Comparison of ENCODE assay signal across 18 mouse cellular contexts in genomic region chr3:66535786-66536529, GRCm38 (mm10).
A peak's percentile ranks its signal among the peaks of the same experiment; 100 is the strongest.
DNase-seq lines count a peak whose midpoint lies in the region; ATAC-seq and TF ChIP-seq lines count a peak whose summit lies in the region.
"Had no signal": no experiment of that assay in that cellular context is flagged by ENCODE, and none has a peak within 500 bp of the region (broad histone marks: within the 10 kb centered on the region; RNA-seq: fewer than 3 reads in every experiment).

No protein-coding gene starts in this region.

- no peaks in the 10 kb centered on the region for H3K4me1 ChIP-seq in kidney, postnatal 0 days (replicated peaks; ENCODE audit: insufficient read depth, low read length)
- H3K4me1 ChIP-seq in midbrain, embryonic 12.5 days: peaks cover 29% of the 10 kb centered on the region
- H3K4me1 ChIP-seq: kidney, embryonic 15.5 days had no signal

- H3K4me2 ChIP-seq in kidney, postnatal 0 days (ENCODE audit: low read length): no peak overlapping the region
- H3K4me2 ChIP-seq in midbrain, embryonic 12.5 days (replicated peaks): no peak overlapping the region
- H3K4me2 ChIP-seq: hindbrain, embryonic 15.5 days; kidney, embryonic 15.5 days had no signal

- H3K9me3 ChIP-seq in kidney, postnatal 0 days (replicated peaks; ENCODE audit: low read length): no peaks in the 10 kb centered on the region
- H3K9me3 ChIP-seq in midbrain, embryonic 12.5 days: no peaks in the 10 kb centered on the region
- H3K9me3 ChIP-seq: hindbrain, embryonic 15.5 days; kidney, embryonic 15.5 days had no signal

- no peak overlapping the region for H3K4me3 ChIP-seq in kidney, postnatal 0 days (replicated peaks; ENCODE audit: low read depth, low read length)
- no peak overlapping the region for H3K4me3 ChIP-seq in midbrain, embryonic 12.5 days
- H3K4me3 ChIP-seq: hindbrain, embryonic 15.5 days; kidney, embryonic 15.5 days had no signal

- no peak for ATAC-seq in kidney, postnatal 0 days (replicated peaks; ENCODE audit: low FRiP score, low read depth)
- no peak for ATAC-seq in midbrain, embryonic 12.5 days (ENCODE audit: low FRiP score, low read depth)
- ATAC-seq: activated CD4-positive, CD25-positive, alpha-beta regulatory T cell, adult 4 months; intestine, postnatal 0 days; liver, postnatal 0 days had no signal

- H3K27me3 ChIP-seq in kidney, postnatal 0 days (ENCODE audit: insufficient read depth, low read length): no peaks in the 10 kb centered on the region
- H3K27me3 ChIP-seq in midbrain, embryonic 12.5 days: no peaks in the 10 kb centered on the region
- H3K27me3 ChIP-seq: hindbrain, embryonic 15.5 days; kidney, embryonic 15.5 days had no signal

- peak; percentile 9 for DNase-seq in embryo, embryonic 10.5 days (ENCODE audit: low spot score)
- DNase-seq in embryo, embryonic 10 days (ENCODE audit: low spot score): no peak
- peak; percentile 46 for DNase-seq in kidney, postnatal 0 days (ENCODE audit: low spot score)
- no peak for DNase-seq in kidney, postnatal 36 days
- DNase-seq in forelimb bud, embryonic 11.5 days (ENCODE audit: low read depth, low spot score): peak; percentile 64
- DNase-seq in spleen, adult 12 weeks (ENCODE audit: low spot score): no peak
- no peak for DNase-seq in adrenal gland, adult (ENCODE audit: inconsistent age in 2 of 2, low spot score in 1 of 2)
- DNase-seq: adrenal gland, postnatal 14 days; cerebellum, adult 11-12 months; cerebellum, postnatal 25 days; liver, postnatal 0 days; spleen, adult 18-20 months; thymus, postnatal 4 days had no signal

- 30% methylated on average over 8 of the region's 8 CpGs for WGBS in kidney, postnatal 0 days
- 69% methylated on average over 8 of the region's 8 CpGs for WGBS in midbrain, embryonic 12.5 days

- H3K36me3 ChIP-seq in kidney, postnatal 0 days (ENCODE audit: insufficient read depth, low read length): no peaks in the 10 kb centered on the region
- no peaks in the 10 kb centered on the region for H3K36me3 ChIP-seq in midbrain, embryonic 12.5 days
- H3K36me3 ChIP-seq: hindbrain, embryonic 15.5 days; kidney, embryonic 15.5 days had no signal

- no peak overlapping the region for H3K27ac ChIP-seq in kidney, postnatal 0 days
- H3K27ac ChIP-seq in midbrain, embryonic 12.5 days (replicated peaks): peak overlapping the region; percentile 72
- H3K27ac ChIP-seq: kidney, embryonic 15.5 days had no signal

- no peak overlapping the region for H3K9ac ChIP-seq in kidney, postnatal 0 days (ENCODE audit: low read depth, low read length)
- no peak overlapping the region for H3K9ac ChIP-seq in midbrain, embryonic 12.5 days (replicated peaks)
- H3K9ac ChIP-seq: hindbrain, embryonic 15.5 days; kidney, embryonic 15.5 days; liver, postnatal 0 days had no signal

- no peak for TF ChIP-seq CTCF in kidney, postnatal 0 days (IDR thresholded peaks at IDR 0.05; ENCODE audit: low read depth)

Comparison
In these comparisons a context has a peak if more than half of its experiments do, and no peak if none do; other contexts are left out.
1. DNase-seq: peak in embryo, embryonic 10.5 days (single experiment), kidney, postnatal 0 days (single experiment) and forelimb bud, embryonic 11.5 days (single experiment); none in embryo, embryonic 10 days (single experiment), kidney, postnatal 36 days (0 of 2), spleen, adult 12 weeks (single experiment) and adrenal gland, adult (0 of 2).